Mouse (Mus musculus) layer of hippocampus, adult 9-11 months (tissue): ENCODE measurements around the gene Dnah3.

ENCODE experiments used
- DNase-seq: peaks from one replicate; pipeline ENCODE4 v3.0.0; 2022

Gene Dnah3

GRCm38 (mm10) chr7:120050447-120050846, 44.6 kb downstream of the Dnah3 start:
- no peak for DNase-seq

- DNase-seq, result no peak
These were observed 51.1 kb downstream of the Dnah3 start for GRCm38 (mm10) chr7:120043990-120044389.

GRCm38 (mm10) chr7:120036422-120036821, 58.7 kb downstream of the Dnah3 start:
- DNase-seq, result peak; percentile 73

GRCm38 (mm10) chr7:120034996-120035395, 60.1 kb downstream of the Dnah3 start:
- DNase-seq, result no peak

GRCm38 (mm10) chr7:120034566-120034965, 60.5 kb downstream of the Dnah3 start:
- peak; percentile 8 for DNase-seq

- DNase-seq, result no peak
These were observed 66.4 kb downstream of the Dnah3 start for GRCm38 (mm10) chr7:120028669-120029068.

- no peak for DNase-seq
These were observed 98.0 kb downstream of the Dnah3 start for GRCm38 (mm10) chr7:119997066-119997465.

- DNase-seq, result peak; percentile 55
These were observed 109.7 kb downstream of the Dnah3 start for GRCm38 (mm10) chr7:119985279-119985912.

GRCm38 (mm10) chr7:119980170-119980569, 114.9 kb downstream of the Dnah3 start:
- no peak for DNase-seq

- no peak for DNase-seq
These were observed 116.5 kb downstream of the Dnah3 start for GRCm38 (mm10) chr7:119978576-119978975.

GRCm38 (mm10) chr7:119977574-119977973, 117.5 kb downstream of the Dnah3 start:
- DNase-seq, result no peak

- no peak for DNase-seq
These were observed 118.8 kb downstream of the Dnah3 start for GRCm38 (mm10) chr7:119976256-119976655.

- DNase-seq, result no peak
These were observed 120.9 kb downstream of the Dnah3 start for GRCm38 (mm10) chr7:119974214-119974613.

- no peak for DNase-seq
These were observed 125.8 kb downstream of the Dnah3 start for GRCm38 (mm10) chr7:119969320-119969719.

- no peak for DNase-seq
These were observed 129.3 kb downstream of the Dnah3 start for GRCm38 (mm10) chr7:119965651-119966395.

- no peak for DNase-seq
These were observed 129.9 kb downstream of the Dnah3 start for GRCm38 (mm10) chr7:119965205-119965604.

GRCm38 (mm10) chr7:119961107-119961506, 134.0 kb downstream of the Dnah3 start:
- no peak for DNase-seq

GRCm38 (mm10) chr7:119960546-119960945, 134.5 kb downstream of the Dnah3 start:
- DNase-seq, result no peak

GRCm38 (mm10) chr7:119960006-119960405, 135.1 kb downstream of the Dnah3 start:
- no peak for DNase-seq

GRCm38 (mm10) chr7:119959491-119959890, 135.6 kb downstream of the Dnah3 start:
- no peak for DNase-seq

- peak; percentile 4 for DNase-seq
These were observed 136.0 kb downstream of the Dnah3 start for GRCm38 (mm10) chr7:119959091-119959490.

- no peak for DNase-seq
These were observed 137.7 kb downstream of the Dnah3 start for GRCm38 (mm10) chr7:119957421-119957820.

GRCm38 (mm10) chr7:119954047-119954446, 141.0 kb downstream of the Dnah3 start:
- DNase-seq, result no peak

- DNase-seq, result no peak
These were observed 153.5 kb downstream of the Dnah3 start for GRCm38 (mm10) chr7:119941569-119941968.

- no peak for DNase-seq
These were observed 158.0 kb downstream of the Dnah3 start for GRCm38 (mm10) chr7:119937036-119937435.
